Mouse (Mus musculus): ENCODE results near the gene Med26.

Med26 gene

DNA sequence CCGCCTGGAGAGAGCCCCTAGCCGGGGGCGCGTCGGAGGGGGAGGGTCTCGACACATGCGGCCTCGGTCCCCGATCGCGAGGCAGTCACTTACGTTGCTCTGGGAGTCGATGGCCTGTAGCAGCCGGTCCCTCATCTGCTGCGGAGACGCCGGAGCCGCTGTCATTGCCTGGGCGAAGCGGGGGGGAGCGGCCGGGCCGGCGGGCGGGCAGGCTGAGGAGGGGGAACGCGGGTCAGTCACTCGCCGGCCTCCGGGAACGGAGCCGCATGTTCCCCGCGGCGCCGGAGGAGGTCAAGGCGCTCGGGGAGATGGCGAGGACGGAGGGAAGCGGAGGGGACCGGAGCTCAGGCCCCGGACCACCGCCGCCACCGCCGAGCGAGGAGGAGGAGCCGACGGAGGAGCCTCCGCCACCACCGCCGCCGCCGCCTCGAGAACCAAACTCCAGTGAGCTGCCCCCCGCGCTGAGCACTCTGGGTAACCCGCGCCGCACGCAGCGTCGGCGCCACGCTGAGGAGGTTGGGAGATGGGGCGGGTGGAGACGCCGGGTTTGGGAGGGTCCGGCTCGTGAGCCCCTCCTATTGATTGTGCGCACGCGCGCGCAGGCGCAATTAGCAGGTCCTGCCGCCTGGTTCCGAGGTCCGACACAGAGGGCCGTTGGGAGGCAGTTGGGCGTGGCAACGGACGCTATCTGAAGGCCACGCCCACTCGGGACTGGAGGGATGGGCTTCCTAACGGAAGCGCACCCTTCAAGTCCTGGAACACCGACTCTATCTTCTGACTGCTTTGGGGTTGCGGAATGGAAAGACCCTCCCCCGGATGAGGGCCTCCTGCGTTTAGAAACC, at the start of gene Med26:
TSS of gene Med26 (minus strand) at position 469 of the 842 bp plus-strand sequence.
- DNase-seq (ENCODE audit: low read depth, low spot score): peak; percentile 96

DNA sequence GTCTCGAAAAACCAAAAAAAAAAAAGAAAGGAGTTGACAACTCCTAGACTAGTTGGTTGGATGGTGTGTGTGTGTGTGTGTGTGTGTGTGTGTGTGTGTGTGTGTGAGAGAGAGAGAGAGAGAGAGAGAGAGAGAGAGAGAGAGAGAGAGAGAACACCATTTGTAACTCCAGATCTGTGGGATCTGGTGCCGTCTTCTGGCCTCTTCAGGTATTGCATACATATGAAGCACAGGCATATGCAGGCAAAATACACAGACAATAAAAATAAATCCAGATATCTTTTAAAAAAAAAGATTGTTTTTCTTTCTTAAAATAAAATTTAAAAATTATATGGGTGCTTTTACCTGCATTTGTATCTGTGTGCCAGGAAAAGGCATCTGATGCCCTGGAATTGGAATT, 42.1 kb upstream of the Med26 start:
- DNase-seq (ENCODE audit: low read depth, low spot score): no peak

GRCm38 (mm10) chr8:72589286-72589685, 41.2 kb upstream of the Med26 start:
- DNase-seq (ENCODE audit: low read depth, low spot score): no peak

- DNase-seq (ENCODE audit: low read depth, low spot score): no peak
Observed at GRCm38 (mm10) chr8:72588865-72589264, 40.8 kb upstream of the Med26 start.

DNA sequence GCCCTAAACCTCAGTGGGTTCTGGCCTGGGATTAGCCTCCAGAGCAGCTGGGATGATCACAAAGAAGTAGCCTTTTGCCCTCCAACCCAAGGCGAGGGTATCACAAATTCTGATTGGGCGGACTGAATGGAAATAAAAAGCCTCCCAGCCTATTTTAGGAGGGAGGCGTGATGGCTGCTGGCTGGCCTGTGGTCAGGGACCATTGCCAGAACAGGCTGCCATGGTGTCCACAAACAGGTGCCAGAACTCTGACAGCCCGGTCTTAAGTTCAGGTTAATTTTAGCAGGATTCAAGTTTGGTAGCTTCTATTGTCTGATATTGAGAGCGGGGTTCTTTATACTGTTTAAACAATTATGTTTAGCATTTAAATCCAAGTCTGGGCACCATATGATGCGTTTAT, 39.7 kb upstream of the Med26 start:
- no peak for DNase-seq (ENCODE audit: low read depth, low spot score)

GRCm38 (mm10) chr8:72584390-72584789, 36.3 kb upstream of the Med26 start:
- no peak for DNase-seq (ENCODE audit: low read depth, low spot score)

DNA sequence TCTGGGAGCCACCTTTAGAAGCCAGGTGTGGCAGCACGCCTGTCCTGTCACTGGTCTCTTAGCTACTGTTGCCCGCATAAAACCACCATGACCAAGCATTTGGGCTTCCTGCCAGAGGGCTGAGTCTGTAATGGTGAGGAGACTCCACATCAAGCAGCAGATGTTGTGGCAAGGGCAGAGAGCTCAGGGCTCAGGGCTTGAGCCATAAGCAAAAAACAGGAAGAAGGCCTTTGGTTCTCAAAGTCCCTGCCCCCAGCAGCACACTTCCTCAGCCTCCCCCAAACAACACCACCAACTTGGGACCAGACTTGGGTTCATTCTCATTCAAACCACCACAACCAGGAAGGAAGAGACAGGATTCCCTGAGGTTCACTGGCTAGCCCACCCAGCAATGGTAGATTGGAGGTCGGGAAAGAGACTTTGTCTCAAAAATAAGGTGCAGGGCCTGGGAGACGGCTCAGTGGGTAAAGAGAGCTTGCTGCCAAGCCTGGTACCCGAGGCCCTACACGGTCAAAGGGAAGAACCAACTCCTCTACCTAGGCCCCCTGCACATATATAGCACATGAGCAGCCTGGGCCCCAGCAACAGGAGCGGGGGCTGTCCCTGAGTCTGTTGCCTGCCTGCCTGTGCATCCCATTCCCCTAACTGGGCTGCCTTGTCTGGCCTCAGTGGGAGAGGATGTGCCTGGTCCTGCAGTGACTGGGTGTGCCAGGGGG, 35.1 kb upstream of the Med26 start:
- no peak for DNase-seq (ENCODE audit: low read depth, low spot score)

DNA sequence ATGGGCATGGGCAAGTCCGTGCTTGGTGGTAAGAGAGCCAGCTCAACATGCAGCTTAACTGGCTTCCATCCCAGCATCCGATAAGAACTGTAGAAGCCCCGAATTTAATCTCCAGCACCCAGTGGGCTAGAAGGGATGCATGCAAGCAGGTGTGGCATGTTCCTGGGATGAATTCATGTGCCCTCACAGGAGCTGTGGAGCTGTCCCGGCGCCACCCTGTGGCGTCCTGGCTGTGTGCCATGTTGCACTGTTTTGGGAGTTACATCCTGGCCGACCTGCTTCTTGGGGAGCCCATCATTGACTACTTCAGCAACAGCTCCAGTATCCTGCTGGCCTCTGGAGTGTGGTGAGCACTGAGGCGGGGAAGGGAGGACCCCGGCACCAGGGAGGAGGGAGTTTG, 31.3 kb upstream of the Med26 start:
- no peak for DNase-seq (ENCODE audit: low read depth, low spot score)

- no peak for DNase-seq (ENCODE audit: low read depth, low spot score)
Observed at GRCm38 (mm10) chr8:72577941-72578340, 29.9 kb upstream of the Med26 start.

DNA sequence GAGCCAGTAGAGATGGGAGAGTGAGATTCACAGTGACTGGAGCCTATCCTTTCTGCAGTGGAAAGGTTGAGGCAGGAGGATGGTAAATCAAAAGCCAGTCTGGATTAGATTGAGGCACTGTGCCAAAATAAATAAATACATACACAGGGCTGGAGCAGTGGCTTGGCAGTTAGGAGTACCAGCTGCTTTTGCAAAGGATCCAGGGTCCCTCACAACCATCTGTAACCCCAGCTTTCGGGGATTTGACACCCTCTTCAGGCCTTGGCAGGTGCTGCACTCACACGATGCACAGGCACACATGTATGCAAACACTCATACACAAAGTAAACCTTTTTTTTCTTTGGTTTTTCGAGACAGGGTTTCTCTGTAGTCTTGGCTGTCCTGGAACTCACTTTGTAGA, 29.2 kb upstream of the Med26 start:
- DNase-seq (ENCODE audit: low read depth, low spot score): no peak

- no peak for DNase-seq (ENCODE audit: low read depth, low spot score)
Observed at GRCm38 (mm10) chr8:72575915-72576314, 27.8 kb upstream of the Med26 start.

DNA sequence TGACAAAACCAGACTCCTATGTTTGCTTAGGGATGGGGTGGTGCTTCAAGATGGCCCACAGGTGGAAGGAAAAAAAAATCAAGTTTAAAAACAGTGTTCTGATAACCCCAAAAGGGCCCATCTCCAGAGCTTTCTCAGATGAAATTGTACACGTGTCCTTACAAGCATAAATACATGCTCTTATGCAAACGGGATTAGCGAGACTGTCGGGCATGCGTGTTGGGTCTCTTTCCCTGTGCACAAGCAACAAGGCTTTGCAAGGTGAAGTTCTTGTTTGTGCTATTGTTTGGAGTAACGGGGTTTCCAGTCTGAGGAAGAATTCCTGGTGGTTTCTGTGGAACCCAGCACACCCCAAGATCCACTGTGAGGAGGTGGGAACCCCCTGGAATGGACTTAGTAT, 25.4 kb upstream of the Med26 start:
- DNase-seq (ENCODE audit: low read depth, low spot score): no peak

DNA sequence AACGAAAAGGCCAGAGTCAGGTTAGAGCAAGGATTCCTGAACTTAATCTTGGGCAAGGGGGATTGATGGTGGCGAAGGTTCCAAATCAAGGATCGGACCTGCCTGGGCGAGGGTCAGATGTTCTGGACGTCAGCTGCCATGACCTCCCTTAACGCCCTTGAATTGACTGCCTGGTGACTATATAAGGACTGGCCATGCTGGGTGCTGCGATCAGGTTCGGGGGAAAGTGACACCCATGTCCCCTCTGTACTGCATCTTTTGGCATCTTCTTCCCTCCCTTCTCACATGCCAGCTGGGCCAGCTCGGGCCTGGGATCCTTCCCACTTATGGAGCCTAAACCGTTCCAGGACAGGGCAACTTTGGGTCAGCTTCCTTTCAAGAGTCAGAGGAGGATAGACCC, 24.4 kb upstream of the Med26 start:
- DNase-seq (ENCODE audit: low read depth, low spot score): no peak

DNA sequence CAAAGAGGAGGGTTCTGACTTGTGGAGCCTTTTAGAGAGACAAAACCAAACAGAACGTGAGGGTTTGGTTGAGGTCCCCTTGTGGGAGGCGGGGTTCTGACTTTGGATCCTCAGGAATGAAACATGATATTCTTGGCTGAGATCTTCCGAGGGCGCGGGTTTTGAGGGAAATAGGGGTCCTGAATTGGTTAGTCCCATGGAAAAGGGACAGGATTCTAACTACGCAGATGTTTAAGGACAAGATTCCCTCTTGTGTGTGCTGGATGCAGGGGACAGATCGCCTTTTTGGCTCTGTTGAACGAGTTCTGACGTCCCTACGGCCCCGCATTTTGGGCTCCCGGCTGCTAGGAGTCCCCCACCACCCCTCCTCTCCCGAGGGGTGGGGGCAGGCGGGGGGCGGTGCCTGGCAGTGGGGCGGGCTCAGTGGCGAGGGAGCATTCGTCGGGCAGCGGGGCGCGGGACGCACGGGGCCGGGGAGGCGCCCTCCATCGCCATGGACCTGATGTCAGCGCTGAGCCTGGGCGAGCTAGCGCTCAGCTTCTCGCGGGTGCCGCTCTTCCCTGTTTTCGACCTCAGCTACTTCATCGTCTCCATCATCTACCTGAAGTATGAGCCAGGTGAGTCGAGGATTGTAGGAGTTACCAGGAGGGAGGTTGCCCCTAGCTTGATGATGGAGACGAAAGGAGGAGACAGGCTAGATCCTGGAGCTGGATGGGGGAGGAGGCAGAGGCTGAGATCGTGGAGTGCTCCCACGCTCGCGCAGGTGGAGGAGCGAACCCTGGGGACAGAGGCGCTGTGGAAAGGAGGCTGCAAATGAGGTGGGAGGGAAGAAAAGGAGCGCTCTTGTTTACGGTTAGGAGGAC, 23.8 kb upstream of the Med26 start, which contains the start of gene Tmem38a:
TSS of gene Tmem38a (plus strand) at position 445 of the 863 bp plus-strand sequence.
- DNase-seq (ENCODE audit: low read depth, low spot score): peak; percentile 32

GRCm38 (mm10) chr8:72570633-72571610, 22.9 kb upstream of the Med26 start, which contains the start of gene Smim7:
Smim7 (minus strand) TSS chr8:72571088.
- peak; percentile 98 for DNase-seq (ENCODE audit: low read depth, low spot score)

DNA sequence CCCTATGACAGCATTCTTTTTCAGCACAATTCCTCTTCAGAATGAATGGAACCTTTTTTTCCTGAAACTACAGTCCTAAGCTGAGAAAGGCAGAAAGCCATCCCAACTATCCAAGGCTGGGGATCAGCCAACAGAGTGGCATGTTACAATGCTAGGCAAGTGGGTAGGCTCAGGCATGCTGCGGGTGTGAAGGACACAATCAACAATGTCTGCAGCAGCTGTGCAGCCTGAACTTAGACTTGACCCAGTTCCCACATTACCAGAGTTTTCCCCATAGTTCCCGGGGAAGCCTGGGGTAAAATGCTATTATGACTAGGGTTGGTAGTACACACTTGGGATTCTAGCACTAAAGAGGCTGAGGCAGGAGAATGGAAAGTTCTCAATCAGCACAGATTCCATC, 17.9 kb upstream of the Med26 start:
- no peak for DNase-seq (ENCODE audit: low read depth, low spot score)

DNA sequence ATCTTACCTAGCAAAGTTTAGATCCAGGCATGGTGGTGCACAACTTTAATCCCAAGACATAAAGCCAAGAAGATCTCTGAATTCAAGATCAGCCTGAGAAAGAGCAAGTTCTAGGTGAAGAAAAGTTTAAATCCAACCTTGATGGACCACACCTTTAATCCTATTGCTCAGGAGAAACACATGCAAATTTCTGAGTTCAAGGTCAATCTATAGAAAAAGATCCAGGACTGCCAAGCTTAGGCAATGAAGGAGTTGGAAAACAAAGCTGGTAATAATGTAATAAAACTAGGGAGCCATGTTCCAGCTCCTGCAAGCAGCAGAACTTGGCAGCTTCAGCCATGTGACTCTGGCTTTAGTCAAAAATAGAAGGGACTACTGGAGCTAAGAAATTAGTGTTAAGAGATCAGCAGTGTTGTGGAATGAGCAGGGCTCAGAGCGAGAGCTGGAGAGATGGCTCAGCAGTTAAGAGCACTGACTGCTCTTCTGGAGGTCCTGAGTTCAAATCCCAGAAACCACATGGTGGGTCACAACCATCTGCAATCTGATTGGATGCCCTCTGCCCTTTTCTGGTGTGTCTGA, 13.1 kb upstream of the Med26 start:
- DNase-seq (ENCODE audit: low read depth, low spot score): no peak

GRCm38 (mm10) chr8:72555770-72556169, 7.7 kb upstream of the Med26 start:
- no peak for DNase-seq (ENCODE audit: low read depth, low spot score)

GRCm38 (mm10) chr8:72549314-72549892, 1.3 kb upstream of the Med26 start:
- DNase-seq (ENCODE audit: low read depth, low spot score): no peak
